Mouse (Mus musculus) CH12.LX (cell line): ENCODE data around the gene Treh. TPM values are rescaled to one million over a fixed set of nuclear protein-coding genes. Genes with fewer than 3 reads are reported as not detected.

Source experiments
- DNase-seq: peaks from one replicate; pipeline ENCODE4 v3.0.0-alpha.2; 2013; ENCODE audit errors: extremely low read depth
- H3K27ac ChIP-seq: 2 replicates; pipeline ENCODE4 v1.5.1; 2012; ENCODE audit warnings: low read depth, mild to moderate bottlenecking, control low read depth, moderate library complexity; ENCODE audit not compliant: insufficient read depth
- H3K27me3 ChIP-seq: replicated peaks from 2 replicates; pipeline ENCODE3; 2012; ENCODE audit warnings: inconsistent platforms
- H3K36me3 ChIP-seq, 2 experiments: replicated peaks in 1 of 2; 2 replicates each; pipeline versions ENCODE3 to v1.6.1; 2012; ENCODE audit warnings: inconsistent platforms in 1 of 2, low read length in 1 of 2, mild to moderate bottlenecking in 1 of 2, mixed read lengths in 1 of 2, moderate library complexity in 1 of 2; ENCODE audit not compliant: control insufficient read depth in 1 of 2, insufficient read depth in 1 of 2
- H3K4me1 ChIP-seq, 2 experiments: 2 replicates each; pipeline ENCODE4 v1.6.1; 2012; ENCODE audit warnings: inconsistent platforms in 1 of 2, moderate library complexity in 1 of 2; ENCODE audit not compliant: insufficient read depth in 2 of 2, control insufficient read depth in 1 of 2
- H3K4me2 ChIP-seq: 2 replicates; pipeline ENCODE4 v1.6.1; 2012; ENCODE audit warnings: low read depth, mild to moderate bottlenecking, control low read depth; ENCODE audit not compliant: poor library complexity, insufficient read depth, severe bottlenecking
- H3K4me3 ChIP-seq, 3 experiments: fragments of 150-350 bp in 1 of 3; sonication (generic) in 1 of 3; replicated peaks in 1 of 3; 2 replicates each; pipeline versions ENCODE3 to v1.5.1; 2011 to 2012; ENCODE audit warnings: low read depth in 2 of 3, low read length in 2 of 3, mild to moderate bottlenecking in 2 of 3, moderate library complexity in 2 of 3, control low read depth in 1 of 3, improper control_type of control experiment in 1 of 3, inconsistent platforms in 1 of 3, mixed read lengths in 1 of 3; ENCODE audit not compliant: poor library complexity in 1 of 3
- H3K79me2 ChIP-seq: replicated peaks from 2 replicates; pipeline ENCODE4 v1.6.1; 2012; ENCODE audit warnings: mild to moderate bottlenecking, moderate library complexity; ENCODE audit not compliant: control insufficient read depth, poor library complexity, insufficient read depth, severe bottlenecking; ENCODE audit errors: extremely low read depth
- H3K9ac ChIP-seq: 2 replicates; pipeline ENCODE4 v1.6.1; 2012; ENCODE audit warnings: low read depth, mild to moderate bottlenecking, control low read depth, moderate library complexity; ENCODE audit not compliant: insufficient read depth
- H3K9me3 ChIP-seq: replicated peaks from 2 replicates; pipeline ENCODE3; 2012; ENCODE audit warnings: low read length, inconsistent platforms, mixed read lengths
- CHD1 ChIP-seq: IDR thresholded peaks from 2 replicates; pipeline ENCODE4 v1.6.1; 2012; ENCODE audit warnings: low read depth, low read length, improper control_type of control experiment, inconsistent platforms
- CTCF ChIP-seq, 2 experiments: IDR thresholded peaks in 1 of 2; conservative IDR thresholded peaks in 1 of 2; 2 replicates each; pipeline ENCODE4 v1.5.1; 2011 to 2012; ENCODE audit warnings: low read depth in 2 of 2, low read length in 2 of 2, improper control_type of control experiment in 1 of 2, inconsistent platforms in 1 of 2, mild to moderate bottlenecking in 1 of 2, moderate library complexity in 1 of 2
- E2F4 ChIP-seq: IDR thresholded peaks from 2 replicates; pipeline ENCODE4 v1.6.1; 2011; ENCODE audit warnings: low read depth, low read length, improper control_type of control experiment; ENCODE audit not compliant: insufficient replicate concordance
- ELF1 ChIP-seq: IDR thresholded peaks from 2 replicates; pipeline ENCODE4 v1.6.1; 2014; ENCODE audit warnings: low read depth, mild to moderate bottlenecking, inconsistent platforms, low read length, improper control_type of control experiment
- GABPA ChIP-seq: IDR thresholded peaks from 2 replicates; pipeline ENCODE4 v1.6.1; 2012; ENCODE audit warnings: low read depth, low read length, improper control_type of control experiment, inconsistent platforms; ENCODE audit not compliant: insufficient replicate concordance
- HCFC1 ChIP-seq: IDR thresholded peaks from 2 replicates; pipeline ENCODE4 v1.6.1; 2012; ENCODE audit warnings: low read depth, mild to moderate bottlenecking, inconsistent platforms, low read length, improper control_type of control experiment
- IRF4 ChIP-seq: IDR thresholded peaks from 2 replicates; pipeline ENCODE4 v1.6.1; 2014; ENCODE audit warnings: low read depth, mild to moderate bottlenecking, inconsistent platforms, low read length, improper control_type of control experiment
- MAX ChIP-seq: IDR thresholded peaks from 2 replicates; pipeline ENCODE4 v1.6.1; 2011; ENCODE audit warnings: low read length, improper control_type of control experiment
- MAZ ChIP-seq: IDR thresholded peaks from 2 replicates; pipeline ENCODE4 v1.6.1; 2012; ENCODE audit warnings: low read depth, mild to moderate bottlenecking, inconsistent platforms, low read length, improper control_type of control experiment, moderate library complexity
- MXI1 ChIP-seq: IDR thresholded peaks from 2 replicates; pipeline ENCODE4 v1.6.1; 2011; ENCODE audit warnings: mild to moderate bottlenecking, low read depth, low read length, improper control_type of control experiment
- MYC ChIP-seq: IDR thresholded peaks from 2 replicates; pipeline ENCODE4 v1.6.1; 2011; ENCODE audit warnings: low read depth, mild to moderate bottlenecking, improper control_type of control experiment, low read length
- NELFE ChIP-seq: IDR thresholded peaks from 2 replicates; pipeline ENCODE4 v1.6.1; 2011; ENCODE audit warnings: low read depth, low read length, improper control_type of control experiment
- NRF1 ChIP-seq: IDR thresholded peaks from 2 replicates; pipeline ENCODE4 v1.6.1; 2014; ENCODE audit warnings: low read depth, mild to moderate bottlenecking, inconsistent platforms, low read length, improper control_type of control experiment, moderate library complexity
- PAX5 ChIP-seq: IDR thresholded peaks from 2 replicates; pipeline ENCODE4 v1.6.1; 2012; ENCODE audit warnings: low read length, inconsistent platforms, mixed read lengths
- POLR2AphosphoS2 ChIP-seq: IDR thresholded peaks from 2 replicates; pipeline ENCODE4 v1.6.1; 2011; ENCODE audit warnings: low read depth, low read length, improper control_type of control experiment
- RCOR1 ChIP-seq: conservative IDR thresholded peaks from 2 replicates; pipeline ENCODE4 v1.6.1; 2012; ENCODE audit warnings: low read depth, mild to moderate bottlenecking, inconsistent platforms, low read length, improper control_type of control experiment
- SMC3 ChIP-seq: IDR thresholded peaks from 2 replicates; pipeline ENCODE4 v1.6.1; 2011; ENCODE audit warnings: low read depth, low read length, improper control_type of control experiment
- TBP ChIP-seq: conservative IDR thresholded peaks from 2 replicates; pipeline ENCODE4 v1.6.1; 2011; ENCODE audit warnings: low read depth, low read length, improper control_type of control experiment
- TCF12 ChIP-seq: IDR thresholded peaks from 2 replicates; pipeline ENCODE4 v1.6.1; 2014; ENCODE audit warnings: low read depth, mild to moderate bottlenecking, inconsistent platforms, low read length, improper control_type of control experiment
- USF1 ChIP-seq: IDR thresholded peaks from 2 replicates; pipeline ENCODE4 v1.6.1; 2014; ENCODE audit warnings: low read depth, mild to moderate bottlenecking, inconsistent platforms, low read length, improper control_type of control experiment
- ZC3H11A ChIP-seq: IDR thresholded peaks from 2 replicates; pipeline ENCODE4 v1.6.1; 2012; ENCODE audit warnings: low read depth, mild to moderate bottlenecking, inconsistent platforms, low read length, improper control_type of control experiment
- ZKSCAN1 ChIP-seq: IDR thresholded peaks from 2 replicates; pipeline ENCODE4 v1.6.1; 2012; ENCODE audit warnings: low read depth, inconsistent platforms, low read length, improper control_type of control experiment, borderline replicate concordance
- ZMIZ1 ChIP-seq: IDR thresholded peaks from 2 replicates; pipeline ENCODE4 v1.6.1; 2012; ENCODE audit warnings: low read depth, mild to moderate bottlenecking, inconsistent platforms, low read length, improper control_type of control experiment
- ZNF384 ChIP-seq: IDR thresholded peaks from 2 replicates; pipeline ENCODE4 v1.6.1; 2012; ENCODE audit warnings: low read depth, low read length, improper control_type of control experiment, inconsistent platforms
- dilution Hi-C: fragments of 300-500 bp; cut with MboI; formaldehyde crosslinking; loops from 2 replicates; pipeline ENCODE4 v1.14.3; 2020; ENCODE audit warnings: low sequenced_read_pairs; ENCODE audit not compliant: extremely low pct_unique_long_range_greater_than_20kb, extremely low pct_ligation_motif_present
- in situ Hi-C: fragments of 300-500 bp; cut with MboI; formaldehyde crosslinking; loops from 3 replicates; pipeline ENCODE4 v1.14.3; 2019; ENCODE audit warnings: low sequenced_read_pairs, low pct_ligation_motif_present, low pct_unique_long_range_greater_than_20kb, mixed read lengths
- polyA plus RNA-seq: library from polyadenylated mRNA; unstranded; fragments of >175 nt; gene quantifications from 2 replicates; pipeline ENCODE4 v1.2.1, GENCODE M21; 2012; ENCODE audit warnings: low read depth; ENCODE audit not compliant: insufficient read length
- total RNA-seq, 2 experiments: library from RNA; depleted of rRNA; stranded (reverse); fragments of 300-350 nt in 1 of 2; fragments of >200 nt in 1 of 2; gene quantifications; 2 replicates each; pipeline ENCODE4 v1.2.3; 2012 to 2014

Gene Treh
- total and polyA plus RNA-seq, 3 experiments, result not detected

DNA sequence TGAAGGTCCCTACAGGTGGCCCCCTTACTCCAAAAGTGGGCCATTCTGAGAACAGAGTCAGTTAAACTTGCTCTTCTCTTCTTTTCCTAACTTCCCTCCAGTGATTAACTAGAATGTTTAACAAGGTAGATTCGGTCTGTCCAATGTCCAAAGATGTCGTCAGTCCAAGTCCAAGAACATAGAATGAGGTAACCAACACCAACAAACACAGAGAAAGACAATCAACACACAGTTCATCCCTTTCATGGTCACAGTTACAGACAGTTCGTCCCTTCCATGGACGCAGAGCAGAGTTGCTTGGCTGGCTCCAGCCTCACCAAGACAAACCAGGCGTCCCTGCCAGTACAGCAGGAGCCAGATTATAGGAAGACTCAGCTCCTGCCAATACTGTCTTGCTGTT is 1.6 kb upstream of the Treh start:
- in situ Hi-C loops, result no loop called here
- Histone ChIP-seq H3K27ac (no peak overlapping the region), H3K9me3 (peaks cover 14% of the 10 kb centered on the region), H3K4me2 (no peak overlapping the region), H3K36me3 (no peaks in the 10 kb centered on the region), H3K79me2 (no peaks in the 10 kb centered on the region), H3K4me1 (peaks cover 0 to 3% of the 10 kb centered on the region in 2 experiments; a peak in 1 of 4 replicates), H3K4me3 (no peak overlapping the region), H3K9ac (no peak overlapping the region), H3K27me3 (peaks cover 49% of the 10 kb centered on the region)
- DNase-seq, result no peak
- TF ChIP-seq USF1 (no peak), RCOR1 (no peak), CHD1 (no peak), TCF12 (no peak), POLR2AphosphoS2 (no peak), ZKSCAN1 (no peak)
- dilution Hi-C loops, result no loop called here

DNA sequence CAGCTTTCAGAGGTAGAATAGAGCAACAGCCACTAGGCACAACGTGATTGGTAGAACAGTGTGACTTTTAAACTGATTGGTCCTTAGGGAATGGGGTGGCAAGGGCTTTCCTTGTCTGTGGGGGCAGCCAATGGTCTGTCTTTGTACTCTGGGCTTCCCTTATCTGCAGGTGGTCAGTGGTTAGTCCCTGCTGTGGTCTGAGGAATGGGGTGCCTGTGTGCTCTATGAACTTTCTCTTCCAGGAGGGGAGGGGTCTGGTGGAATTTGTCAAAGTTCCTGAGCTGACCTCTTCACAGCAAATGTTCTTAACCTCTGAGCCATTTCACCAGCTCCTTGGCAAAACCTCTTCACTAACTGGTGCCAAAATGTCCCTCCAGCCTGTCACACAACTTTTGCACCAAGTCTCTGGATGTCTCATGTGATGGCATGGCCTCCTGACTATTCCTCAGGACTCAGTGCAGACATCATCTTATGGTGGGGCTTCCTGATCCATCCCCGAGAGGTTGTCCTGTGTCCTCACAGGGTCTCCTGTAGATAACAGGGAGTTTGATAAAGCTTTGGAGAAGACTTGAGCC is 655 bp upstream of the Treh start:
- DNase-seq, result no peak
- H3K27me3 ChIP-seq, result peaks cover 54% of the 10 kb centered on the region
- H3K9ac ChIP-seq, result no peak overlapping the region
- dilution Hi-C loops, result no loop called here
- H3K9me3 ChIP-seq, result peaks cover 14% of the 10 kb centered on the region
- H3K27ac ChIP-seq, result no peak overlapping the region
- no peak overlapping the region for H3K4me3 ChIP-seq
- H3K4me1 ChIP-seq, result peaks cover 0 to 1% of the 10 kb centered on the region in 2 experiments; a peak in 1 of 4 replicates
- H3K36me3 ChIP-seq, result no peaks in the 10 kb centered on the region
- no peak overlapping the region for H3K4me2 ChIP-seq
- in situ Hi-C loops, result no loop called here
- no peaks in the 10 kb centered on the region for H3K79me2 ChIP-seq
- TF ChIP-seq ZNF384 (no peak), ZC3H11A (no peak), MYC (no peak), NELFE (no peak), SMC3 (no peak), E2F4 (no peak), MAZ (no peak), CHD1 (no peak), TBP (no peak), MAX (no peak), IRF4 (no peak), GABPA (no peak), NRF1 (no peak), CTCF (conservative IDR thresholded peaks at IDR 0.05 in 1 of 2, IDR thresholded peaks at IDR 0.05 in 1 of 2; ENCODE audit: low read depth in 2 of 2, low read length in 2 of 2) (no peak), PAX5 (no peak), HCFC1 (no peak), RCOR1 (no peak), ELF1 (no peak), MXI1 (no peak), ZMIZ1 (no peak)
